Mouse (Mus musculus): ENCODE measurements around the gene Atp13a3. TPM values are rescaled to one million over a fixed set of nuclear protein-coding genes. Genes with fewer than 3 reads are reported as not detected.

The Atp13a3 gene
- polyA plus RNA-seq, 1 experiment = 30.5 TPM

DNA sequence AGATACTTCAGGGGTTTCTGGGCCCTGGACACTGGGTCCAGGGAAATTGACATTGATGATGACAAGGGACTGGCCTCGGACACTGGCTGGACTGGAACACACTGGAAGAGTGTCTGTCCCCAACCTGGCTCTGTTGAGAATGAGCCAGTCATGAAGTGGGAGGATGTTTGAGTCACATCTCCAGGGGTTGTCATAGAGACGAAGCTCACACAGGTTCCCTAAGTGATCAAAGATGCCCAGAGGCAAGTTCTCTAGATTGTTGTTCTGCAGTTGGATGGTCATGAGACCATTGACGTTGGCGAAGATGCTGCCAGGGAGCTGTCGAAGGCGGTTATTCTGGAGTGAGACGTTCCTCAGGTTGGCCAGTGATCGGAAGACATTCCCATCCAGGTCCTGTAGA is 132.7 kb downstream of the Atp13a3 start:
- Histone ChIP-seq H3K79me3 (ENCODE audit: low read depth) (no peaks in the 10 kb centered on the region), H3K4me3 (ENCODE audit: insufficient read depth, poor library complexity, severe bottlenecking) (no peak overlapping the region), H3ac (ENCODE audit: control insufficient read depth, insufficient read length, low read depth) (no peak overlapping the region), H3K27me3 (ENCODE audit: control insufficient read depth, insufficient read depth, insufficient read length) (no peaks in the 10 kb centered on the region), H3K79me2 (ENCODE audit: control insufficient read depth, insufficient read depth) (no peaks in the 10 kb centered on the region), H3K36me3 (ENCODE audit: control insufficient read depth, insufficient read depth) (no peaks in the 10 kb centered on the region)
- TF ChIP-seq CTCF (IDR thresholded peaks at IDR 0.05; ENCODE audit: control insufficient read depth, insufficient read depth, insufficient read length) = no peak
- TF ChIP-seq FOSL1 (IDR thresholded peaks at IDR 0.05; ENCODE audit: insufficient read depth, low read length, poor library complexity, severe bottlenecking) = no peak
- no peak for TF ChIP-seq MYOD1 (IDR thresholded peaks at IDR 0.05; ENCODE audit: control insufficient read depth, insufficient read length, low read depth)
- TF ChIP-seq MYOG (IDR thresholded peaks at IDR 0.05; ENCODE audit: control insufficient read depth, extremely low read depth, insufficient read length) = no peak
- no peak for TF ChIP-seq CEBPB (IDR thresholded peaks at IDR 0.05; ENCODE audit: low read depth)
- no peak for TF ChIP-seq MAX (IDR thresholded peaks at IDR 0.05)
- TF ChIP-seq USF1 (IDR thresholded peaks at IDR 0.05; ENCODE audit: low read depth) = no peak

DNA sequence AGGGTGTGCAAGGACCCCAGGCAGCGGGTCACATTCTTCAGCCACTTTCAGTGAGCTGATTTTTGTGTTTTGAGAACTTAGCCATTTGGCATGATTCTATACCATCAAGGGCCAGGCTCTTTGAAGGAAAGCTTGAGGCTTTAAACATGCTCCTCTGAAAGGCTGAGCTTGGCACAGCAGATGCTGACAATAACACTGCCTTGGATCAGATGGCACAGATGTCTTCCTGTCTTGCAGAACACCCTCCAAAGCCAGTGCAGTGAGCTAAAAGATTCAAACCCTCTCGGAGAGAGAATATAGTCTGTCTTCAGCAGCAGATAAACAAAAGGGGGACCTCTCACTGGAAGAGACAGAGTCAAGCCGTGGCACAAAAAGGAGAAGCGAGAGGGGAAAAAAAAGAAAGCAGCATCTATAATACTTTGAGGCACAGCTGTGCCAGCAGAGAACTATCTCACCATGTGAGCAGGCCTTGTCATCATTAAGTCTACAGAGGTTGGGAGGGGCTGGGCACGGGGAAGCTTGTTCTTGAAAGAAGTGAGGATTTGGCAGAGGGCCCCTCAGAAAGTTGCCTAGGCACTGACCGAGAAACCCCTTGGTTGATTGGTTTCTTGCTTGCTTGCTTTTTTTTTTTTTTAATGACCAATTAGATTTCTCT is 133.7 kb downstream of the Atp13a3 start:
- no peaks in the 10 kb centered on the region for H3K27me3 ChIP-seq (ENCODE audit: control insufficient read depth, insufficient read depth, insufficient read length)
- no peaks in the 10 kb centered on the region for H3K79me3 ChIP-seq (ENCODE audit: low read depth)
- no peak overlapping the region for H3K4me3 ChIP-seq (ENCODE audit: insufficient read depth, poor library complexity, severe bottlenecking)
- H3ac ChIP-seq (ENCODE audit: control insufficient read depth, insufficient read length, low read depth) = no peak overlapping the region
- H3K79me2 ChIP-seq (ENCODE audit: control insufficient read depth, insufficient read depth) = no peaks in the 10 kb centered on the region
- TF ChIP-seq CTCF (IDR thresholded peaks at IDR 0.05; ENCODE audit: control insufficient read depth, insufficient read depth, insufficient read length) = no peak
- no peak for TF ChIP-seq FOSL1 (IDR thresholded peaks at IDR 0.05; ENCODE audit: insufficient read depth, low read length, poor library complexity, severe bottlenecking)
- no peak for TF ChIP-seq MYOD1 (IDR thresholded peaks at IDR 0.05; ENCODE audit: control insufficient read depth, insufficient read length, low read depth)
- H3K36me3 ChIP-seq (ENCODE audit: control insufficient read depth, insufficient read depth) = no peaks in the 10 kb centered on the region

DNA sequence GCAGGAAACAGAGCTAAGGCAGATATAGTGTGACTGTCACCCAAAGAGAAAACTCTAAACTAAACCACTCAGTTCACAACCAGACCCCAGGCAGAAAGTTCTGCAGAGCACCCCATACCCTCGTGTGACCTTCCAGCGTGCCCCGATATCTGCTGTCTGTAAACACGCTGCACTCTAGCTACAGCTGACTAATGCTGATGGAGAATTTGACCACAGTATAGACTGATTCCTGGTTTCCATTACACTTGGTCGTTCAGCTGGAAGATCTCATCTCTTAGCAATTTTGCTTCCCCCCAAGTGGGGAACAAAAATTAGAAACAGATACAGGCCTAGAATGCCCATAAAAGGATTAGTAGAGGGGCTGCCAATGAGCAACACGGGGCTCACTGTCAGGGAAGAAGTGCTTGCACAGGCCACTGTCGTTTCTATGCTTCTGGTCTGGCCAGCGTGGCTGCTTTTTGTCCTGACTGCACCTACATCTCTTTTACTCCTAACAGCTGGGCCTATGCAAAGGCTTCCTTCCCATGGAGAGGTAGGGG is 134.5 kb downstream of the Atp13a3 start:
- Histone ChIP-seq H3ac (ENCODE audit: control insufficient read depth, insufficient read length, low read depth) (no peak overlapping the region), H3K79me3 (ENCODE audit: low read depth) (no peaks in the 10 kb centered on the region), H3K4me3 (ENCODE audit: insufficient read depth, poor library complexity, severe bottlenecking) (no peak overlapping the region), H3K36me3 (ENCODE audit: control insufficient read depth, insufficient read depth) (no peaks in the 10 kb centered on the region), H3K79me2 (ENCODE audit: control insufficient read depth, insufficient read depth) (no peaks in the 10 kb centered on the region), H3K27me3 (ENCODE audit: control insufficient read depth, insufficient read depth, insufficient read length) (no peaks in the 10 kb centered on the region)
- TF ChIP-seq MYOD1 (IDR thresholded peaks at IDR 0.05; ENCODE audit: control insufficient read depth, insufficient read length, low read depth) (no peak), CTCF (IDR thresholded peaks at IDR 0.05; ENCODE audit: control insufficient read depth, insufficient read depth, insufficient read length) (no peak), USF1 (IDR thresholded peaks at IDR 0.05; ENCODE audit: low read depth) (no peak), MYOG (IDR thresholded peaks at IDR 0.05; ENCODE audit: control insufficient read depth, extremely low read depth, insufficient read length) (no peak), CEBPB (IDR thresholded peaks at IDR 0.05; ENCODE audit: low read depth) (no peak), FOSL1 (IDR thresholded peaks at IDR 0.05; ENCODE audit: insufficient read depth, low read length, poor library complexity, severe bottlenecking) (no peak), MAX (IDR thresholded peaks at IDR 0.05) (no peak)

DNA sequence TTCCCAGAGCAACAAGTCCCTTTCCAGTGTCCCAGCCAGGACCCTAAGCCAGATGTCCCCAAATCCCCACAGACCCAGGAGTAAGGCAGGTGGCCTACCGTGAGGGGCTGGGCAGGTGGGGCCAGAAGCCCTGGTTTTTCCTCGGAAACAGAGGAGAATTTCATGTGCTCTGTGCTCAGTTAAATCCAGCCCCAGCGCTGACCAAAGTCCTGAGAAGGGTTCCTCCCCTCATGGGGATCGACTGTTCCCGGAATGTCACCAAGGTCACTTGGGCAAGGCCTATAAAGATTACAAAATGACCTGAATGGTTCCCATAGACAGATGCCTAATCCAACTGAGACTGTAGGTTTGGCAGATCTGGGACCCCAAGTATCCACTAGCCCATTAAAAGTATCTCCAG is 138.4 kb downstream of the Atp13a3 start, which contains the start of gene Cpn2:
TSS of gene Cpn2 (minus strand) at position 141 of the 400 bp plus-strand sequence.
- no peaks in the 10 kb centered on the region for H3K36me3 ChIP-seq (ENCODE audit: control insufficient read depth, insufficient read depth)
- TF ChIP-seq CEBPB (IDR thresholded peaks at IDR 0.05; ENCODE audit: low read depth) (no peak), MYOD1 (IDR thresholded peaks at IDR 0.05; ENCODE audit: control insufficient read depth, insufficient read length, low read depth) (no peak), CTCF (IDR thresholded peaks at IDR 0.05; ENCODE audit: control insufficient read depth, insufficient read depth, insufficient read length) (no peak), FOSL1 (IDR thresholded peaks at IDR 0.05; ENCODE audit: insufficient read depth, low read length, poor library complexity, severe bottlenecking) (no peak), USF1 (IDR thresholded peaks at IDR 0.05; ENCODE audit: low read depth) (no peak), MAX (IDR thresholded peaks at IDR 0.05) (no peak), MYOG (IDR thresholded peaks at IDR 0.05; ENCODE audit: control insufficient read depth, extremely low read depth, insufficient read length) (no peak)
- no peaks in the 10 kb centered on the region for H3K79me3 ChIP-seq (ENCODE audit: low read depth)
- no peak within 1 kb of the TSS for H3K4me3 ChIP-seq (ENCODE audit: insufficient read depth, poor library complexity, severe bottlenecking)
- no peak within 1 kb of the TSS for H3ac ChIP-seq (ENCODE audit: control insufficient read depth, insufficient read length, low read depth)
- H3K27me3 ChIP-seq (ENCODE audit: control insufficient read depth, insufficient read depth, insufficient read length) = no peaks in the 10 kb centered on the region
- no peaks in the 10 kb centered on the region for H3K79me2 ChIP-seq (ENCODE audit: control insufficient read depth, insufficient read depth)

DNA sequence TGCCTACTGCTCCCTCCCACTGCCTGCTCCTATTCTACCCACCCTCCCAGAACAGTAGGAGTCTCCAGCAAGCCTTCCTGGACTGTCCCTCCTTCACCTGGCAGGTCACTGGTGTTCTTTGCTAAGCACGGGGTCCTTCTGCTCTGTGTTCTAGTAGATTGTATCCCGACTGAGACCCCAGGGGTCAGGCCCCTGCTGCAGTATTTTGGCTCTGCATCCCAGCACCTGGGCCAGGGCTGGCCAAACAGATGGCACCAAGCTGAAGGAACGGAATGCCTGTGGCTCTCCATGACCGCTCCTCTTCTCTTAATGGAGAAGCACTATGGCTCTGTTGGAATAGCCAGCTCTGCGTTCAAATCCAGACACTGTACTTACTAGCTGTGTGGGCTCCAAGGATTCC is 139.2 kb downstream of the Atp13a3 start:
- H3K36me3 ChIP-seq (ENCODE audit: control insufficient read depth, insufficient read depth) = no peaks in the 10 kb centered on the region
- H3K4me3 ChIP-seq (ENCODE audit: insufficient read depth, poor library complexity, severe bottlenecking) = no peak overlapping the region
- no peaks in the 10 kb centered on the region for H3K79me2 ChIP-seq (ENCODE audit: control insufficient read depth, insufficient read depth)
- H3ac ChIP-seq (ENCODE audit: control insufficient read depth, insufficient read length, low read depth) = no peak overlapping the region
- TF ChIP-seq FOSL1 (IDR thresholded peaks at IDR 0.05; ENCODE audit: insufficient read depth, low read length, poor library complexity, severe bottlenecking) (no peak), MYOD1 (IDR thresholded peaks at IDR 0.05; ENCODE audit: control insufficient read depth, insufficient read length, low read depth) (no peak), CTCF (IDR thresholded peaks at IDR 0.05; ENCODE audit: control insufficient read depth, insufficient read depth, insufficient read length) (no peak), CEBPB (IDR thresholded peaks at IDR 0.05; ENCODE audit: low read depth) (no peak), USF1 (IDR thresholded peaks at IDR 0.05; ENCODE audit: low read depth) (no peak), MAX (IDR thresholded peaks at IDR 0.05) (no peak), MYOG (IDR thresholded peaks at IDR 0.05; ENCODE audit: control insufficient read depth, extremely low read depth, insufficient read length) (no peak)
- H3K79me3 ChIP-seq (ENCODE audit: low read depth) = no peaks in the 10 kb centered on the region
- H3K27me3 ChIP-seq (ENCODE audit: control insufficient read depth, insufficient read depth, insufficient read length) = no peaks in the 10 kb centered on the region
